23 mouse cellular contexts compared by ENCODE assay signal in genomic region chr15:80330276-80330675, GRCm38 (mm10). TPM values are rescaled to one million over a fixed set of nuclear protein-coding genes. Genes with fewer than 3 reads are reported as not detected.
DNase-seq lines count a peak whose midpoint lies in the region.
"Had no signal": no experiment of that assay in that cellular context is flagged by ENCODE, and none has a peak within 500 bp of the region (broad histone marks: within the 10 kb centered on the region; RNA-seq: fewer than 3 reads in every experiment).

No protein-coding gene starts in this region.

- no peaks in the 10 kb centered on the region for H3K9me3 ChIP-seq in heart, embryonic 10.5 days
- H3K9me3 ChIP-seq: embryonic facial prominence, embryonic 15.5 days; forebrain, embryonic 10.5 days; heart, embryonic 13.5 days; hindbrain, embryonic 15.5 days had no signal

- peak; percentile 44 for DNase-seq in left cerebral cortex, postnatal 4 days
- no peak for DNase-seq in left cerebral cortex, adult 11 months (ENCODE audit: low spot score)
- DNase-seq in cerebellum, adult 9-10 months, result peak; percentile 84
- peak; percentile 74 to 82 for DNase-seq in cerebellum, postnatal 25 days
- no peak for DNase-seq in heart, embryonic 10.5 days (ENCODE audit: low spot score)
- no peak for DNase-seq in thymus, postnatal 14 days
- DNase-seq: adrenal gland, adult 2 months; adrenal gland, postnatal 25 days; embryo, embryonic 11 days; gastrocnemius, adult 2 months; gastrocnemius, postnatal 25 days; heart, postnatal 36 days had no signal

- intact Hi-C loops in left cerebral cortex, postnatal 4 days (cut with DNase I), result no loop called here

- peaks cover 2% of the 10 kb centered on the region; the same call in 1 of the 2 replicates for H3K4me1 ChIP-seq in heart, embryonic 10.5 days
- H3K4me1 ChIP-seq: embryonic facial prominence, embryonic 15.5 days; heart, embryonic 13.5 days; hindbrain, embryonic 15.5 days had no signal

- no peak overlapping the region for H3K27ac ChIP-seq in heart, embryonic 10.5 days
- H3K27ac ChIP-seq: embryonic facial prominence, embryonic 15.5 days; forebrain, embryonic 10.5 days; gastrocnemius, adult 2 months; heart, embryonic 13.5 days; hindbrain, embryonic 15.5 days had no signal

- 54% methylated on average over 3 of the region's 3 CpGs for WGBS in heart, embryonic 10.5 days

- peaks cover 59% of the 10 kb centered on the region for H3K27me3 ChIP-seq in heart, embryonic 10.5 days (ENCODE audit: insufficient read depth, poor library complexity, severe bottlenecking)
- H3K27me3 ChIP-seq: Patski had no signal

- H3K4me3 ChIP-seq in heart, embryonic 10.5 days, result no peak overlapping the region
- H3K4me3 ChIP-seq: embryonic facial prominence, embryonic 15.5 days; erythroblast, embryonic 14.5 days; forebrain, embryonic 10.5 days; gastrocnemius, adult 2 months; heart, embryonic 13.5 days; hindbrain, embryonic 15.5 days had no signal

- H3K36me3 ChIP-seq in heart, embryonic 10.5 days, result no peaks in the 10 kb centered on the region
- H3K36me3 ChIP-seq: embryonic facial prominence, embryonic 15.5 days; forebrain, embryonic 10.5 days; heart, embryonic 13.5 days; hindbrain, embryonic 15.5 days had no signal

RNA-seq across cellular contexts. Expression of gene Cacna1i, which starts 43.2 kb away (rescaled TPM):
- total RNA-seq in left cerebral cortex, postnatal 4 days (2021), result 10 to 100 TPM; 43.3 to 44.4 TPM
- 0.04 TPM in 1 of 2 replicates, not detected in the other for polyA plus RNA-seq in heart, embryonic 10.5 days (2016; fragmentation: Nextera tagmentation; extraction: Ambion mirVana)
- total RNA-seq: common myeloid progenitor, adult 5-6 weeks; granulocyte monocyte progenitor cell, adult 5-6 weeks had no signal
- polyA plus RNA-seq: embryonic facial prominence, embryonic 11.5 days; erythroblast, embryonic 14.5 days; heart, embryonic 13.5 days; heart, postnatal 0 days; intestine, embryonic 16.5 days had no signal

Comparison
In these comparisons a context has a peak if more than half of its experiments do, and no peak if none do; other contexts are left out.
1. DNase-seq: peak in left cerebral cortex, postnatal 4 days (single experiment), cerebellum, adult 9-10 months (single experiment) and cerebellum, postnatal 25 days (2 of 2); none in left cerebral cortex, adult 11 months (single experiment), heart, embryonic 10.5 days (single experiment) and thymus, postnatal 14 days (single experiment).